Mouse (Mus musculus) adrenal gland, adult 2 months (tissue): ENCODE results near the gene Ulk3. TPM values are rescaled to one million over a fixed set of nuclear protein-coding genes. Genes with fewer than 3 reads are reported as not detected.
A peak's percentile ranks its signal among the peaks of the same experiment; 100 is the strongest.

Experiments used
- DNase-seq: peaks from one replicate; pipeline ENCODE4 v3.0.0; 2021
- polyA plus RNA-seq: library from polyadenylated mRNA; depleted of rRNA; stranded (reverse); fragments of >200 nt; gene quantifications from 2 replicates; pipeline ENCODE4 v1.2.3, GENCODE M21; 2012; rRNA removed
- total RNA-seq, 2 experiments: library from RNA; stranded (reverse); gene quantifications; 2 replicates each; pipeline ENCODE4 v1.2.3; 2021

The Ulk3 gene
- total and polyA plus RNA-seq, 3 experiments, result 11.0 to 23.0 (median 14.7) TPM

- DNase-seq, result peak; percentile 70
Measured at GRCm38 (mm10) chr9:57644442-57644943, 55.2 kb downstream of the Ulk3 start.

- peak; percentile 98 for DNase-seq
Measured at GRCm38 (mm10) chr9:57644944-57645893, 56.0 kb downstream of the Ulk3 start.

Other genes with a start within 250 kb of the Ulk3 start
- 10 to 100 TPM; 21.7 to 21.9 TPM for gene Ppcdc, start 149.3 kb upstream of the Ulk3 start, total RNA-seq
- 38.0 and 43.9 TPM in 2 replicates for gene Ppcdc, start 149.3 kb upstream of the Ulk3 start, polyA plus RNA-seq
- gene Scamp5, start 121.4 kb upstream of the Ulk3 start, total RNA-seq, result 10 to 100 TPM in 1 of 2 experiments, 1 to 10 TPM in 1; 8.4 to 18.1 TPM
- 21.0 and 21.7 TPM in 2 replicates for gene Scamp5, start 121.4 kb upstream of the Ulk3 start, polyA plus RNA-seq
- 1 to 10 TPM; 1.6 to 5.8 TPM for gene Rpp25, start 85.4 kb upstream of the Ulk3 start, total RNA-seq
- 6.1 and 6.3 TPM in 2 replicates for gene Rpp25, start 85.4 kb upstream of the Ulk3 start, polyA plus RNA-seq
- gene Cox5a, start 68.2 kb upstream of the Ulk3 start, total RNA-seq, result 100 to 1,000 TPM; 430 to 653 TPM
- gene Cox5a, start 68.2 kb upstream of the Ulk3 start, polyA plus RNA-seq, result 880 and 1,121 TPM in 2 replicates
- gene Fam219b, start 51.9 kb upstream of the Ulk3 start, total RNA-seq, result 10 to 100 TPM; 19.3 to 33.8 TPM
- 45.8 and 61.8 TPM in 2 replicates for gene Fam219b, start 51.9 kb upstream of the Ulk3 start, polyA plus RNA-seq
- 10 to 100 TPM; 35.6 to 41.8 TPM for gene Mpi, start 36.7 kb upstream of the Ulk3 start, total RNA-seq
- gene Mpi, start 36.7 kb upstream of the Ulk3 start, polyA plus RNA-seq, result 23.1 and 29.0 TPM in 2 replicates
- 10 to 100 TPM; 65.7 to 72.3 TPM for gene Scamp2, start 28.5 kb upstream of the Ulk3 start, total RNA-seq
- gene Scamp2, start 28.5 kb upstream of the Ulk3 start, polyA plus RNA-seq, result 81.1 and 94.0 TPM in 2 replicates
- gene Cplx3, start 16.8 kb downstream of the Ulk3 start, total RNA-seq, result not detected
- not detected in 2 replicates for gene Cplx3, start 16.8 kb downstream of the Ulk3 start, polyA plus RNA-seq
- gene Lman1l, start 31.3 kb downstream of the Ulk3 start, total RNA-seq, result not detected
- gene Lman1l, start 31.3 kb downstream of the Ulk3 start, polyA plus RNA-seq, result not detected in 2 replicates
- 10 to 100 TPM; 61.1 to 95.5 TPM for gene Csk, start 64.2 kb downstream of the Ulk3 start, total RNA-seq
- 75.0 and 80.2 TPM in 2 replicates for gene Csk, start 64.2 kb downstream of the Ulk3 start, polyA plus RNA-seq
- 1 to 10 TPM in 1 of 2 experiments, not detected in 1; 1.6 TPM for gene Cyp1a2, start 94.3 kb downstream of the Ulk3 start, total RNA-seq
- 0.24 TPM in 1 of 2 replicates, not detected in the other for gene Cyp1a2, start 94.3 kb downstream of the Ulk3 start, polyA plus RNA-seq
- gene Cyp1a1, start 98.5 kb downstream of the Ulk3 start, total RNA-seq, result under 1 TPM; 0.28 to 0.61 TPM
- 0.07 and 0.18 TPM in 2 replicates for gene Cyp1a1, start 98.5 kb downstream of the Ulk3 start, polyA plus RNA-seq
- gene Edc3, start 119.1 kb downstream of the Ulk3 start, total RNA-seq, result 1 to 10 TPM; 7.6 to 7.8 TPM
- 5.3 and 5.5 TPM in 2 replicates for gene Edc3, start 119.1 kb downstream of the Ulk3 start, polyA plus RNA-seq
- gene Clk3, start 176.4 kb downstream of the Ulk3 start, total RNA-seq, result 10 to 100 TPM; 52.2 to 87.8 TPM
- 45.7 and 60.6 TPM in 2 replicates for gene Clk3, start 176.4 kb downstream of the Ulk3 start, polyA plus RNA-seq
- 1 to 10 TPM; 3.4 to 5.5 TPM for gene Arid3b, start 247.3 kb downstream of the Ulk3 start, total RNA-seq
- gene Arid3b, start 247.3 kb downstream of the Ulk3 start, polyA plus RNA-seq, result 6.9 and 8.8 TPM in 2 replicates